Mouse (Mus musculus) bone marrow macrophage, adult 2 months (primary cell): ENCODE data around the gene Fbxw8.

Source experiments
- CTCF ChIP-seq: IDR thresholded peaks from 2 replicates; pipeline ENCODE4 v1.5.1; 2012; ENCODE audit warnings: low read depth, mild to moderate bottlenecking, low read length, moderate library complexity
- POLR2A ChIP-seq: IDR thresholded peaks from 2 replicates; pipeline ENCODE4 v1.6.1; 2012; ENCODE audit warnings: mild to moderate bottlenecking, low read depth, low read length, borderline replicate concordance

- TF ChIP-seq CTCF (no peak), POLR2A (no peak)
Observed at GRCm38 (mm10) chr5:118081374-118081949, 73.8 kb downstream of the Fbxw8 start.
